11 mouse cellular contexts compared by ENCODE assay signal in the genomic region with DNA sequence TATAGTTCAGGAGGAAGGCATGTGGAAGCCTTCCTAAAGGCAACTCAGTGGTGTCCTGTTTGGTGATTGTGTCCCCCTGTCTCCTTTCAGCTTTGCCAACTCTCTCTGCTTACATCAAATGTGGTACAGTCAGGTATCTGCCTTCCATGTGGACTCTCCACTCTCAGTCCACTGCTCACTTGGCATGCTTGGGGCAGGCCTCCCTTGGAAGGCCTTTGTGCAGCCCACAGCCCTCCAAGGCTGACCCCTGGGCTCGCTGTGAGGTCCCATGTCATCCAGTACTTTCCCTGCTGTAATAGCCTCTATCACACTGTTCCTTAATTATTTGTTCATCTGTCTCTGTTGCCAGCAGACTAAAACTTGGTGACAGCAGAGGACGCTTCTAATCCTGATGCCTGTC.
"Had no signal": no experiment of that assay in that cellular context is flagged by ENCODE, and none has a peak within 500 bp of the region (broad histone marks: within the 10 kb centered on the region; RNA-seq: fewer than 3 reads in every experiment).

No protein-coding gene starts in this region.

- H3K4me1 ChIP-seq: limb, embryonic 15.5 days; liver, embryonic 12.5 days; midbrain, embryonic 12.5 days had no signal

- H3K4me3 ChIP-seq: limb, embryonic 15.5 days; liver, embryonic 12.5 days; midbrain, embryonic 12.5 days had no signal

- H3K27ac ChIP-seq: limb, embryonic 15.5 days; liver, embryonic 12.5 days; midbrain, embryonic 12.5 days had no signal

- ATAC-seq: liver, embryonic 12.5 days had no signal

- DNase-seq: layer of hippocampus, adult 9-11 months; layer of hippocampus, postnatal 36 days; lung, embryonic 14.5 days; lung, postnatal 10 days; lung, postnatal 4 days; right cerebral cortex, adult 18-20 months; right cerebral cortex, postnatal 25 days; thymus, postnatal 36 days had no signal

- H3K4me2 ChIP-seq: limb, embryonic 15.5 days; liver, embryonic 12.5 days; lung, embryonic 14.5 days; midbrain, embryonic 12.5 days had no signal

- H3K9ac ChIP-seq: limb, embryonic 15.5 days; liver, embryonic 12.5 days; lung, embryonic 14.5 days; midbrain, embryonic 12.5 days had no signal

- H3K36me3 ChIP-seq: limb, embryonic 15.5 days; liver, embryonic 12.5 days; midbrain, embryonic 12.5 days had no signal

- H3K9me3 ChIP-seq: limb, embryonic 15.5 days; liver, embryonic 12.5 days; midbrain, embryonic 12.5 days had no signal

- H3K27me3 ChIP-seq: limb, embryonic 15.5 days; liver, embryonic 12.5 days; midbrain, embryonic 12.5 days had no signal
